Mouse (Mus musculus) adrenal gland, postnatal 25 days (tissue): Measurements from ENCODE around the gene Sptbn1. TPM values are rescaled to one million over a fixed set of nuclear protein-coding genes. Genes with fewer than 3 reads are reported as not detected.
"Not testable (repeated sequence)": the region's sequence is repeated elsewhere in the genome, so short reads cannot be mapped to it uniquely, and the experiment has no call there.

Experiments
- DNase-seq: peaks from one replicate; pipeline ENCODE4 v3.0.0; 2021; ENCODE audit warnings: mixed read lengths
- total RNA-seq: library from RNA; stranded (reverse); gene quantifications from 2 replicates; pipeline ENCODE4 v1.2.3, GENCODE M21; 2021

Gene Sptbn1
- total RNA-seq, 1 experiment from 2014 or later, result 406 TPM

GRCm38 (mm10) chr11:30256491-30256890, 11.5 kb downstream of the Sptbn1 start:
- no peak for DNase-seq

GRCm38 (mm10) chr11:30255211-30255610, 12.8 kb downstream of the Sptbn1 start:
- DNase-seq, result not testable (repeated sequence)

- DNase-seq, result no peak
Measured at GRCm38 (mm10) chr11:30251294-30251904, 16.6 kb downstream of the Sptbn1 start.

GRCm38 (mm10) chr11:30249452-30250016, 18.4 kb downstream of the Sptbn1 start:
- no peak for DNase-seq

GRCm38 (mm10) chr11:30247106-30247505, 20.9 kb downstream of the Sptbn1 start:
- DNase-seq, result no peak

- DNase-seq, result no peak
Measured at GRCm38 (mm10) chr11:30246161-30246560, 21.8 kb downstream of the Sptbn1 start.

- no peak for DNase-seq
Measured at GRCm38 (mm10) chr11:30244172-30244571, 23.8 kb downstream of the Sptbn1 start.

GRCm38 (mm10) chr11:30243591-30243990, 24.4 kb downstream of the Sptbn1 start:
- DNase-seq, result peak; percentile 33

GRCm38 (mm10) chr11:30240861-30241260, 27.1 kb downstream of the Sptbn1 start:
- DNase-seq, result no peak

GRCm38 (mm10) chr11:30237960-30238359, 30.0 kb downstream of the Sptbn1 start:
- DNase-seq, result peak; percentile 35

- no peak for DNase-seq
Measured at GRCm38 (mm10) chr11:30236681-30237242, 31.2 kb downstream of the Sptbn1 start.

GRCm38 (mm10) chr11:30235666-30236065, 32.3 kb downstream of the Sptbn1 start:
- no peak for DNase-seq

- DNase-seq, result no peak
Measured at GRCm38 (mm10) chr11:30235218-30235617, 32.8 kb downstream of the Sptbn1 start.

- DNase-seq, result no peak
Measured at GRCm38 (mm10) chr11:30233946-30234345, 34.0 kb downstream of the Sptbn1 start.

- DNase-seq, result peak; percentile 48
Measured at GRCm38 (mm10) chr11:30232082-30232481, 35.9 kb downstream of the Sptbn1 start.

- no peak for DNase-seq
Measured at GRCm38 (mm10) chr11:30231336-30231735, 36.6 kb downstream of the Sptbn1 start.

- no peak for DNase-seq
Measured at GRCm38 (mm10) chr11:30230330-30230771, 37.6 kb downstream of the Sptbn1 start.

- DNase-seq, result no peak
Measured at GRCm38 (mm10) chr11:30226756-30227155, 41.2 kb downstream of the Sptbn1 start.

GRCm38 (mm10) chr11:30224599-30224998, 43.4 kb downstream of the Sptbn1 start:
- no peak for DNase-seq

GRCm38 (mm10) chr11:30222636-30223035, 45.3 kb downstream of the Sptbn1 start:
- DNase-seq, result no peak

- no peak for DNase-seq
Measured at GRCm38 (mm10) chr11:30221043-30221442, 46.9 kb downstream of the Sptbn1 start.

- no peak for DNase-seq
Measured at GRCm38 (mm10) chr11:30218386-30218785, 49.6 kb downstream of the Sptbn1 start.

- no peak for DNase-seq
Measured at GRCm38 (mm10) chr11:30217496-30217895, 50.5 kb downstream of the Sptbn1 start.
